Mouse (Mus musculus) erythroblast, embryonic 14.5 days (primary cell): ENCODE measurements around the gene Emc6.

Experiments
- GATA1 ChIP-seq: IDR thresholded peaks from 2 replicates; pipeline ENCODE4 v1.6.1; 2012; ENCODE audit warnings: low read length, inconsistent platforms, mixed read lengths
- TAL1 ChIP-seq: IDR thresholded peaks from 3 replicates; pipeline ENCODE4 v1.6.1; 2012; ENCODE audit warnings: low read length, inconsistent platforms, mixed read lengths

DNA sequence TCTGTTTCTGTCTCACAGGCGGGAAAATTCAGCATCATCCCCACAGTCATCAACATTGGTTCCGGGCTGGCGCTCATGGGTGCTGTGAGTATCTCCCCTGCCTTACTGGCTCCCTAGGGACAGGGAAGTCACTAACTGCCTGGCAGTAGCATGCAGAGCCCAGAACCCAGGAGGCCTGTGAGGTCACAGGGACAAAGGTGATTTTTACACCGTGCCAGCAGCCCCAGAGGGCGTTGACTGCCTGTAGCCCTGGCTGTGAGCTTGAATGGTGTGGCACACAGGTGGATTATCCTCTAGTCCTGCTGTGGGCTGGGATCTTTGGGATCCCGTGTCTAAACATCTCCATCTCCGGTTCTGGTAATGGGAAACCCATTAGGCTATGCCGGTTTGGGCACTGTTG lies 8.8 kb downstream of the Emc6 start:
- TF ChIP-seq GATA1 (no peak), TAL1 (no peak)
